Mouse (Mus musculus) yolk sac, embryonic 10.5 days (tissue): ENCODE measurements around the gene Tcp1.
"Not testable (repeated sequence)": the region's sequence is repeated elsewhere in the genome, so short reads cannot be mapped to it uniquely, and the experiment has no call there.

Experiments used
- DNase-seq: peaks from one replicate; pipeline ENCODE4 v3.0.0-alpha.2; 2017; ENCODE audit warnings: low spot score

The Tcp1 gene

DNA sequence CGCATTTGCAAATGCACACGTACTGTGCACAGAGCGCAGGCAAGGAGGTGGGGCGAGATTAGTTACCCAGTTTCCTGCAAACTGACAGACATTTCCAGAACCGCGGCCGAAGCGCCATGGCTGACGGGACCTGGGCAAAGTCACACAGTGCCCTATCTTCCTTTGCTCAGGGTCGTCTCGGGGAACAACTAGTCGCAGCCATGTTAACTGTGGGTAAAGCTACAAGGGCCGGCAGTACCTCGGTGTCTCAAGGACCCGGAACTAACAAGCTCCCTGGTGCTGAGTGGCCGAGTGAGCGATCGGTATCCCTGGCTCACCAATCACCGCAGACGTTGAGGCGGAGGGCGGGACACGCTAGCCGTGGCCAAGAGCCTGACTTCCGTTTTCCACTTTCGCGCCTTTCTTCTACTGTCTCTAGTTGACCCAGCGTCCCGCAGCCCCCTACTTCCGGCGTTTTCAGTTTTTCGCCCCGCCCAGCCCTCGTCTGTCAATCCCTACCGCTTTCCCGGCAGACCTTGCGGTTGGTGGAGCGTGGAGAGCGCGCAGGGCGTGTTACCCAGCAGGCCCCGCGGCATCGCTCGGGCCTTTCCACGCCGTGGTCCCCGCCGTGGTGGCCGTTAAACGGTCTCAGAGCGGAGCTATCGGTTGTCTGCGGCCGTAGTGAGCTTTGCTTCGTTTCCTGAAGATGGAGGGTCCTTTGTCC, 531 bp downstream of the Tcp1 start, which contains the start of gene Mrpl18:
Gene Mrpl18 (minus strand): TSS at position 465 of the 703 bp plus-strand sequence.
- peak; percentile 100 for DNase-seq

DNA sequence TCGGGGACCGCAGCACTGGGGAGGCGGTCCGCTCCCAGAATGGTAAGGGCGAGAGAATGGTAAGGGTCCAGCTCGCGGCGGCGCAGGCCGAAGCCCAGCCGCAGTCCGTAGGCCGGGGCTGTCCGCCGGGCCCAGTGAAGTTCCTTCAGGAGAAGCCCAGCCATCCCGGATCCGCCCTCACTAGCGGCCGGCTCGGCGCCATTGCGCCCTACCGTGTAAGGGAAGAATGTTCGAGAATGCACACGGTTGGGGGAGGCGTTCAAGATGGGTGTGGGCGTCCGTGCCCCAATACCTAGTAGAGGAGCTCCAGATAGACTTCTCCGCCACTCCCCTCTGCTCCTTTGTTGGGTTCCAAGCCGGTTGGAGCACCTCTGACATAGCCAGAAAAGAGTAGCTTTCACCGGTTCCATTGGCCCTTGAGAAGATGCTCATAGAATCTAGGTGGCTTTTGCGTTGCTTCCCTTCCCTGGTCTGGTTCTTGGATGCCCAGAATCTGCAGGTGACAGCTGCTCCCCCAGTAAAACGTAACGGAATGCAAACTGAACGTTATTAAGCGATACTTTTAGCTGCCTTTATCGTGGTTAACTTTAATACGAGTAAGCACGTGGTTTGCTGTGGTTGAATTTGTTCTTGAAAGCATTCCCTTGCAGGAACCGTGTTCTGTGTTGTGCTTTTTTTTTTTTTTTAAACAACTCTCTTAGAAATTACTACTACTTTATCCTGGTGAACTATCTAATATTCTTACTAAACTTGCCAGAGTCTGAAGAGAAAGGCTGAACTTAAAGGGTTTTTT, 1.3 kb downstream of the Tcp1 start:
- no peak for DNase-seq

DNA sequence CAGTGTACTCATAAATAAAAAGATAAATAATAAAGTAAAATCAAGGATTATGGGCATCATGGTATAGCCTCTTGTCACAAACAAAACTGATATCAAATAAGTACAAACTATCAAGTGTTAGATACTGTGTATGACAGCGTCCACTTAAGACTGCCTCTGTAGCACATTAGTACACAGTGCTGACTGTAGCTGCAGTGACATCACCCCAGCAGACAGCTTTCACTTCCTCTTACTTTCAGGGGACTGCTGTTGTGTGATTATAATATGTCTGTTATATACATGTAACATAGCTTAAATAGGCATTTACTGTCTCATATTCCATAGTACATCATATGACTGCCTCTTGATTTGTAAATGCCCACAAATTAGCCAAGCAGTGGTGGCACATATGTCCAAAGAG, 5.6 kb downstream of the Tcp1 start:
- DNase-seq = no peak

DNA sequence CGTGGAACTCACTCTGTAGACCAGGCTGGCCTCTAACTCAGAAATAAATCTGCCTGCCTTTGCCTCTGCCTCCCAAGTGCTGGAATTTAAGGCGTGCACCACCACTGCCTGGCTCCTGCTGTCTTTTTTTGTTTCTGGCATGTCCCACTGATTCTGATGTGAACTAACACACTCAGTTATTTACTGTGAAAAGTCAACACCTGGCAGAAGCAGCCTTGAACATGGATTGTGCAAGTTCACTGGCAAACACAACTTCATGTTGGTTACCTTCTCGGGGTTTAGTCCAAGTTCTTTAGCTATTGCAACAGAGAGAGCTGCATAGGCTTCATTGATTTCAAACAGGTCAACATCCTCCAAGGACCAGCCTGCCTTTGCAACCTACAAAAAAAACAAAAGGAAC, 9.5 kb downstream of the Tcp1 start:
- DNase-seq = peak; percentile 25

DNA sequence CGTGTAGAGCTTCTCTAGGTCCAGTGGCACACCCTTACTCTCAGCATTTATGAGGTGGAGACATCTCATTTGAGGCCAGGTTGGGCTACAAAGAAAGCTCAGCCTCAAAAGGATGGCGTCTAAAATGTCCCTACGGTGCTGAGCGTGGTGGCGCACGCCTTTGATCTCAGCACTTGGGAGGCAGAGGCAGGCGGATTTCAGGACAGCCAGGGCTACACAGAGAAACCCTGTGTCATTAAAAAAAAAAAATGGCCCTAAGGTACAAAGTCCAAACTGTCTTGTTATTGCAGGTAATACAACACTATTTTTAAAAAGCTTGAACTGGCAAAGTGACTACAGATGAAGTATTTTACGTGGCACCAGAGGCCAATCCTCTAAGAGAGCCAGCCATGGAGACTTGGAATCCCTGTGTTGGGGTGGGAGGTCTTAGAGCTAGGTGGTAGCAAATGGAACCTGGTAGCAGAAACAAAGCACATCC, 10.2 kb downstream of the Tcp1 start:
- no peak for DNase-seq

DNA sequence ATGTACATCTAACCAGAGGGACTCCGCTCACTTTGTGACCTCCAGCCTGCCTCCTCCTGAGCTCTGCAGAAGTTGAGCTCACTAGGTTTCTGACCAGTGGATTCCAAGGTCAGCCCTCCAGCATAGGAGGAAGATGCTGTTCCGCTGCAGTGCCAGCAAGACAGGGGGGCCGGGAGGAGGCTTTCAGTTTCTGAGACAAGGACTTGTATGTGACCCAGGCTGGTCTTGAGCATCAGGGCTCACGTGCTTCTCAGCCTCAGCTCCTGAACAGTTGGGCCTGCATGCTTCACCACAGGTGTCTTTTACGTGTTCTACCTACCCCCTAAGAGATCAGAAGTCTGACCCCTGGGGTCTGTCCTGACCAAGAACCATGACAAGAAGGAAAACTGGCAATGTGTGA, 16.1 kb downstream of the Tcp1 start:
- not testable (repeated sequence) for DNase-seq

DNA sequence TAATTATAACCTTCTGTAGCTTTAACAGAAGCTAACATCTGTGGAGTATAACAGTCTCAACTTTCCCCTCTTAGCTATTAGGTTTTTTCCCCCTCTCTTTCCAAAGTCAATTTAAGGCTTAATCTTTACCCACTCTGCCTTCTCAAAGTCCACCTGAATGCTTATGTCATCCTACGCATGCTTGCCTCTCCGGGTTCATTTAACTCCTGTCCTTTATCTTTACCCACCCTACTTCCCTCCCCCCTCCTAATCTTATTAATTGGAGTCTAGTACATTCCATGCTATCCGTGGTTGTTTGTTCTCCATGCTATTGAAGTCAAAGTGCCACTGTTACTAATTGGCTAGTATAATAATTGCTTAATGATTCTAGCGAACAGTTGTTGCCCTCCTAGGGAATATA, 20.2 kb downstream of the Tcp1 start:
- peak; percentile 34 for DNase-seq

DNA sequence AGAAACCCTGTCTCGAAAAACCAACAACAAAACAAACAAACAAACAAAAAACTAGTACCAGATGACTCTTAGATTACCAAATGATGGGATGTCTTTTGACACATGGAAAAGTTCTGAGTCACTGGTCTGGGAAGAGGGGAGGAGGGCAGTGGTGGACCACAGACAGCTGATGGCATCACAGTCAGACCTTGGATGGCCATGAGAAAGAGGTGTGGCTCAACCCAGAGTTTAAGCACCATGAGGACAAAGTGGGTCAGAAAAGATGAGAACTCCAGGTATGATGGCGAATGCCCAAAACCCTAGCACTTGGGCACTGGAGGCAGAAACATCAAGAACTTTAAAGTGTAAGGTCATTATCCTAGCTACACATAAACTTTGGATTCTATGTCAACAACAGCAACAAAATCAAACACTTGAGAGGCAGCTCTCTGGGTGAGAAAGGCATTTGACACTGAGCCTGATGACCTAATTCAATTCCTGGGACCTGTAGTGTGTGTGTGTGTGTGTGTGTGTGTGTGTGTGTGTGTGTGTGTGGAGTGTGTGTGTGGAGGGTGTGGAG, 22.0 kb downstream of the Tcp1 start:
- DNase-seq = no peak

DNA sequence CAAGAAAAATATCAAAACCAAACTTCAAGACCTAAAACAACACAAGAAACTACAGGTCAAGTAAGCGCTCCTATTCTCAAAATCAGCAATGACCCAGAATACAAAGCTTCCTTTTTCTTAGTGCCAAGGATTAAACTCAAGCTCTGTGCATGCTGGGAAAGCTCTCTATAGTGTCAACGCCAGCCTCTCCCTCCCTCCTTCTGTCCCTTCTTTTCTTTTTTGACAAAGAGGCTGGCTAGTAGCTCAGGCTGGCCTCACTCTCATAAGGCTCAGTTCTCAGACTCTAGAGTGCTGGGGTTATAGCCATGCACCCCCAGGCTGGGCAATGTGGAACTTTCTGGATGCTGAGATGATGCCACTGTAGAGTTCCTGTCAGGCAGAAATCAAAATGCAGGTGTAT, 22.6 kb downstream of the Tcp1 start:
- no peak for DNase-seq

DNA sequence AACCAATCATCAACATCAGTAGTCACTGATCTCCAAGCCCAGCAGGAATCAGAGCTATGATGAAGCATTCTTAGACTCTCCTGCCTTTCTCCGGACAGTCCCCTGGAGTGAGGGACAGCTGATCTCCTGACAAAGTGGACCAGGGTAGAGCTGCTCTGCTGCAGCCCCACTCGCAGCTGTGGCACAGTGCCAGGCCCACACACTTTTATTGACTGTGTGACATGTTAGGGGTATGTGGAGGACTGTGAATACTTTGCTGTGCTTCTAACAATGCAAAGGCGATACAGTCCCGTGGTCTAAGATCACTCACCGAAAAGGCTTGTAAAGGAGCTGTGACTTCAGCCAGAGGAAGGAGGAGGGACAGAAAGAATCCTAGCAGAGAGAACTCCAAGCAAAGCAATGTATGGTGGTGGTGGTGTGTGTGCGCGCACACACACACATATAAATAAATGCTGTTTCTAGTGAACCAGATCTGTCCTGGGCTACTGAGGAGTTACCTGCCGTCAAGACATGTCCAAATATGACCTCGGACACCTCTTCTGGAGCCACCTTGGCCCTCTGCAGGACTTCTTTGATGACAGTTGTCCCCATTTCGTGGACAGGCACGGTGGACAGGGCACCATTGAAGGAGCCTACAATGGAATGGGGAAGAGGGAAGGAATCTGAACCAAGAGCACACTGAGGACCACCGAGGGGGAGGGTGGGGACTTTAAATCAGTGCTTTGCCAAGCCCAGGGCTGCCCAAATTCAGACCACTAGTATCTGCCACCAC, 24.1 kb downstream of the Tcp1 start:
- DNase-seq = not testable (repeated sequence)

DNA sequence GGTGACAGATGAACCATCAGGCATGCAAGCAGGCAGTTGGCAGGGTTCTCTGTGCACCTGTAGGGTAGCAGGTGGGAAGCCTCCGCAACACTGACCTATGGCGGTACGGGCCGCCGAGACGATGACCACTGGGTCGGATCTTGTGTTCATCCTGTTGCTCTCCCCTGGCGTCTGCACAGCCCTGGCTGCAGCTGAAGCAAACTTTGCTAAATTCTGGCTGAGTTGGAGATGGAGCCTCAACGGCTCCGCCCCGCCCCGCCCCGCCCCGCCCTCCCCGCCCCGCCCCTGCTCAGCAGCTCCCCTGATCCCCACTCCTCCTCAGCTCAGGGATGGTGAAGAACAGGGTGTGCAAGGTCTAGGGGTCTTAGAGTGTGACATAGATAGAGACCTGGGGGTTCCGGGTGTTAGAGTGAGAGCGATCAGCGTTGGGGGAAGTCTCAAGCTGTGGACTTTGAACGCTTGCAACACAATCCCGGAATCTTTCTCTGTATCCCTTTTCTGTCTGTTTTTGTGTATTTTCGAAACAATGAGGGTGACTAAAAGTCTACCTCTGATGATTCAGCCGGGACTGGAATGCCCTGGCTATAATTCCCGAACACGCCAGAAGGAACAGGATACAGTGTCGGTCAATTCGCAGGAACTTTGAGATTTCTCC, 24.8 kb downstream of the Tcp1 start, which contains the start of gene Acat3:
Gene Acat3 (minus strand): TSS at position 450 of the 655 bp plus-strand sequence.
- peak; percentile 73 for DNase-seq

DNA sequence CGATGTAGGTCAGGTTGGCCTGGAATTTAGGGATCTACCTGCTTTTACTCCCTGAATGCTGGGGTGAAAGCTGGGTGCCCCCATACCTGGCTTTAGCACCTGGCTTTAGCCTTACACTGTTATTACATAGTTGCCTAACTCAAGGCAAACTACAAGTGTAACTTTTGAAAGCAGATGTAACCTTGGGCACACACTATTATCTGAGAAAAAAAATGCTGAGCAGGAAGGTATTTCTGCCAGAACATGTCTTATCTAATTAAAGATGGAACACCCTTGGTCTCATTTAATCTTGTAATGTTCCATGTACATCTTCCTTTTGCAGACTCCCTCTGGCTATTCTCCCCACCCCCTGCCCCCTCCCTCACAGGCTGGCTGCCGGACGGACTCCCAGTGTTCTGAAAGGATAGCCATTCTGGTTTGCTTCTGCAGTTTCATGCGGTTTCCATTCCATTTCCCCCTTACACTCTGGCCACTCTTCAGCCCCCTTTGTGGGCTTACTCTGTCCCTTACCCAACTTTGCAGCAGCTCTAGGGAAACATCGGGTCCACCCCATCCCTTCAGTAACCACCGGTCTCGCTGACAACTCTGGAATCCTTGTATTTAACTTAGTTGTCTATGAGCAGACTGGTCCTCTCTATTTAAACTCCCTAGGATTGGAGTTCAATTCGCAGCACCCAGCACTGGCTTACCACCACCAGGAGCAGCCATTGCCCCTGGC, 26.2 kb downstream of the Tcp1 start:
- DNase-seq = no peak

DNA sequence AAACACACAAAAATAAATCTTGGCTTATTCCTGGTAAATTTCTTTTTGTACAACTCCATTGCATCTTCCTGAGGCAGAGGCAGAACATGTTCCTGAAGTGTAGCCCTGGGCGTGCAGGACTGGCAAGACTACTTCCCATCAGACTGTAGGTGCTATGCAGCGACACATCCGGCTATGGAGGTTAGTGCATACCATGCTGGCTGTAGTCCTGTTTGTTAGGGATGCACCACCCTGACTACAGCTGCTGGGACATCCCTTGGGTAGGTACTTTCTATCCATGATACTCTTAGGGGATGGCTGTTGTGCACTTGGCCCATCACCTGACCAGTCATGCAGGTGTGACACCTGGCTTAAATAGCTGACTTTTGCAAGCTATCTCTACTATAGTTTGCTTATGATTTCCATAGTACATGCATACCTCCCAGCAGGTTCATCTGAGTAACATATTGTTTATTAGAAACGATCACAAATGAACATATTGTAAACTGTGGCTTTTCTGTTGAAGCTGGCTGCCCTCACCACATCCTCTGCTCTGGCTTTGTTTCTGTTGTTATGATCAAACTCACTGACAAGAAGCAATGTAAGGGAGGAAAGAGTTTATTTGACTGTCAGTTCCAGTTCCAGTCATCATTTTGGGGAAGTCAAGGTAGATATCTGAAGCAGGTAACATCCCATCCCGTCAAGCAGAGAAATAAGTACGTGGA, 27.1 kb downstream of the Tcp1 start:
- DNase-seq = no peak

DNA sequence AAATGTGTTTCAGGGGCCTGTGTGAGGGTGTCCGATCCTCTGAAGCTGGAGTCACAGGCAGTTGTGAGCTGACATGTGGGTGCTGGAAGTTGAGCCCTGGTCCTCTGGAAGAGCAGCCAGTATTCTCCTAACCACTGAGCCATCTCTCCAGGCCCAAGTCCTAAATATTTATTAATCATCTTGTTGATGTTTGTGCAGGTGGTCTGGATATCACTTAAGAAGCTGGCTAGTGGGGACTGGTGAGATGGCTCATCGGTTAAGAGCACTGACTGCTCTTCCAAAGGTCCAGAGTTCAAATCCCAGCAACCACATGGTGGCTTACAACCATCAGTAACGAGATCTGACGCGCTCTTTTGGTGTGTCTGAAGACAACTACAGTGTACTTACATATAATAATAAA, 34.2 kb downstream of the Tcp1 start:
- DNase-seq = no peak

DNA sequence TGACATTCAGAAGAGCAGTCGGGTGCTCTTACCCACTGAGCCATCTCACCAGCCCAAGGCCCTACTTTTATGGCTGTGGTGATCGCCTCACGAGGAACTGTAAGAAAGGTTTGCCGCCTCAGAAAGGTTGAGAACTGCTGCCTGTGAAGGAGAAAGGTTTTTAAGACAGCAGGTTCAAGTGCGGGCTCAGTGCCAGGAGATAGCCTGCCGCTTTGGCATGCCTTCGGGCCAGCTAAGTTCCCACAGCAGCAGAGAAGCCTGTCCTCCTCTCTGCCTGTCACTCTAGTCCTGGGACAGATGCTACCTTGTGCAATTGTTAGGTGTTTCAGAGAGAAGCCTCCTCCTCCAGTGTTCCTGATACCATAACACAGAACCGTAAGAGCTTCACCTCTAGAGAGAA, 41.2 kb downstream of the Tcp1 start:
- DNase-seq = no peak

DNA sequence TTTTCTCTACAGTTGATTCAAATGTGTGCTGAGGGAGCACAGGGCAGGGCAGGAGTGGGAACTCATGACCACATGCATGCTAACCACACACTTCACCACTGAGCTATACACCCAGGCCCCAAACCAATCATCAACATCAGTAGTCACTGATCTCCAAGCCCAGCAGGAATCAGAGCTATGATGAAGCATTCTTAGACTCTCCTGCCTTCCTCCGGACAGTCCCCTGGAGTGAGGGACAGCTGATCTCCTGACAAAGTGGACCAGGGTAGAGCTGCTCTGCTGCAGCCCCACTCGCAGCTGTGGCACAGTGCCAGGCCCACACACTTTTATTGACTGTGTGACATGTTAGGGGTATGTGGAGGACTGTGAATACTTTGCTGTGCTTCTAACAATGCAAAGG, 43.9 kb downstream of the Tcp1 start:
- not testable (repeated sequence) for DNase-seq

DNA sequence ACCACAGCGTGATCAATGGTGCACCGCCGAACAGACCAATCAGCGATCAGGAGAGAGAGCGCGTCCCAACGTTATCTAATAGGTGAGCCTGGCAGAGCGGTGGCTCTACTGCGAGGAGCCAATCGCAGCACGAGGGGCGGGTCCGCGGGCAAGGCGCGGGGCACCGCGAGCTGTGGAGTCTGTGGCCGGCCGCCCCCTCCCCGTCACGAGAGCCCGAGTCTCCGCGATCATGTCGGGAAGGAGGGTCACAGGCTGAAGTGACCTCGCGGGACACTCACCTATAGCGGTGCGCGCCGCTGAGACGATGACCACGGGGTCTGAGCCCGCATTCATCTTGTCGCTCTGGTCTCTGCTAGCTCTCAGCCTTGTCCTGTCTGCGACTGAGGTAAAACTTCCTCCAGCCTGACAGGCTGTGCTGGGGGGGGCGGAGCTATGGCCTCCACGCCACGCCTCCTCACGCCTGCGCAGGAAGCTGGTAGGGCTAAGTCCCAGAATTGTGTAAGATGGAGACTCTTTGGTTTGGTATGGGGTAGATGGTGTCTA, 44.9 kb downstream of the Tcp1 start, which contains the start of gene Acat2:
Gene Acat2 (minus strand): TSS at position 417 of the 543 bp plus-strand sequence.
- peak; percentile 95 for DNase-seq

DNA sequence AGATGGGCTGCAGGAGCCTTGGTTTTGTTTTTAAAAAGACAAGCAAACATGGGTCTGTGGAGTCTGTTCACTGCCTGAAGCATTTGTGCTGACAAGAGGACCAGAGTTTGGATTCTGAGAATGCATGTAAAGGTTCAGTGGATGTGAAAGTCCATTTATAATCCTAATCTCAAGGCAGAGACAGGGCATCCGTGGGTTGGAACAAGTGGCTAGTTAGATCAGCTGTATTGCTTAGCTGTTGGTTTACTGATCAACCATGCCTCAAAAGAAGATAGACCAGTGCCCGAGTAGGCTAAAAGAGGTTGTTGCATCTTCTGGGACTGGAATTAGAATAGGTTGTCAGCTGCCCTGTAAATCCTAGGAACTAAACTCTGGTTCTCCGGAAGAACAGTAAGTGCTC, 48.0 kb downstream of the Tcp1 start:
- no peak for DNase-seq

DNA sequence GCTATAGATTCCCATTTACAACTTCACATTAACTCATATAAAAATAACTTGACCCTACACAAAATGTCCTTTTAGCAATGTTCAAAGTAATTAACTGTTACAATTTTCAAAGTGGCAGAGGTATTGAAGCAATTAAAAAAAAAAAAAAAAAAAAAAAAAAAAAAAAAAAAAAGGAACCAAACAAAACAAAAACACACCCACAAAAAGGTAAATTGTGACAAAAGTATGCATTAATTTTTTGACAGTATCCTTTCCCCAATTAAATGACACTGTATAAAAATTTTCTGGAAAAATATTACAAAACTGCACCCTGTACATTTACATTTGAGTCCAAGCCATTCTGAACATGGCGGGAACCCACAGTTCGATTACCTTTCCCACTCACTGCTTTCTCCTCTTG, 51.7 kb downstream of the Tcp1 start:
- DNase-seq = no peak

DNA sequence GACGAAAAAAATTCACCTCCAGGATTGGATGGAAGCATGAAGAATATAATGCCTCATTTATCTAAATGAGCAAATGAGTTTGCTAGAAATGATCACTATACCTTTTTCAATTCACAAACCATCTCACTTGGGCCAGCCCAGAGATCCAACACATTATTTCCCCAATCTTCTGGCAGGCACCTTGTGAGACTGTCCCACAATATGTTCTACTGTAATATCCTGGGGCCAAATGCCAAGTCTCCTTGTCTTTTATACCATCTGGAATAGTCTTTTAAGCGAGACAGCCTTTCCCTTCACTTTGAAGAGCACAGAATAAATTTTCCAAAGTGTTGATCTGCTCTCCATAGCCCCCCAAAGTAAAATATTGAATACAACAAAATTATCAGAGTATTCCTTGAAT, 58.4 kb downstream of the Tcp1 start:
- DNase-seq = no peak
